In the genomic region with DNA sequence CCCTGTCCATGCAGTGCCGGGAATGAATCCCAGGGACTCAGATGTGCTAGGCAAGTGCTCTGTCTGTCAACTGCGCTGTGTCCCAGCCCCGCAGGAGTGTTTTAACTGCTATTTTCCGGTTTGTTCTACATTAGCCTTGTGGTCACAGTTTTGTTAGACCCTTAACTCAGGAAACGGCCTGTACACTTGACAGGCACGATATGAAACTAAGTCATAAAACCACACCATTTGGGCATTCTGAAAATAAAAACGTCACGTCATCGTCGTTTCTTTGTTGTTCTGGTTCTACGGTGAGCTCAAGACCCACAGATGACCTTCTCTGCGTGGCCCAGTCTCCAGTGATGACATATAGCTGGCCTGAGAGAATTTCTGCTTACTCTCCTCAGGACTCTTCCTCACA, we compare ENCODE assay signal across 11 mouse cellular contexts. TPM values are rescaled to one million over a fixed set of nuclear protein-coding genes. Genes with fewer than 3 reads are reported as not detected.
DNase-seq lines count a peak whose midpoint lies in the region; ATAC-seq lines count a peak whose summit lies in the region.
"Had no signal": no experiment of that assay in that cellular context is flagged by ENCODE, and none has a peak within 500 bp of the region (broad histone marks: within the 10 kb centered on the region; RNA-seq: fewer than 3 reads in every experiment).

No protein-coding gene starts in this region.

- DNase-seq in 416B (ENCODE audit: low read depth) = peak; percentile 97
- peak; percentile 71 for DNase-seq in CD4-positive helper T cell, adult 2 months (ENCODE audit: low read depth, low spot score)
- DNase-seq in right cerebral cortex, adult 2 months (ENCODE audit: low spot score in 2 of 2) = no peak
- no peak for DNase-seq in thymus, postnatal 0 days (ENCODE audit: low spot score)
- no peak for DNase-seq in urinary bladder, postnatal 14 days (ENCODE audit: low spot score)
- DNase-seq: cerebellum, adult 18-20 months; kidney, adult 8-10 months; right cerebral cortex, adult 18-20 months had no signal

- ATAC-seq in granulocyte monocyte progenitor cell, adult 5-6 weeks (replicated peaks; ENCODE audit: poor library complexity, severe bottlenecking) = peak; percentile 36
- peak; percentile 55 for ATAC-seq in megakaryocyte progenitor cell, adult 5-6 weeks (replicated peaks; ENCODE audit: poor library complexity)
- ATAC-seq: hindbrain, postnatal 0 days had no signal

RNA-seq across cellular contexts. Expression of a gene that starts 40.3 kb away (rescaled TPM):
- total RNA-seq in granulocyte monocyte progenitor cell, adult 5-6 weeks (2014; fragmentation: Nextera tagmentation) = 25.6 and 48.0 TPM in 2 replicates
- 20.4 and 32.7 TPM in 2 replicates for total RNA-seq in granulocyte monocyte progenitor cell, adult 5-6 weeks (2017)
- total RNA-seq in megakaryocyte progenitor cell, adult 5-6 weeks (2015) = 50.8 and 51.2 TPM in 2 replicates
- total RNA-seq in megakaryocyte progenitor cell, adult 5-6 weeks (2017) = 20.9 and 36.1 TPM in 2 replicates
- 70.9 and 73.9 TPM in 2 replicates for polyA plus RNA-seq in thymus, postnatal 0 days (2015; fragmentation: Nextera tagmentation; extraction: Ambion mirVana)

Comparison
In these comparisons a context has a peak if more than half of its experiments do, and no peak if none do; other contexts are left out.
1. DNase-seq: peak in 416B (single experiment) and CD4-positive helper T cell, adult 2 months (single experiment); none in right cerebral cortex, adult 2 months (0 of 2), thymus, postnatal 0 days (single experiment) and urinary bladder, postnatal 14 days (single experiment).